Mouse (Mus musculus) stomach, postnatal 0 days (tissue): Measurements from ENCODE around the gene Trpd52l3. TPM values are rescaled to one million over a fixed set of nuclear protein-coding genes. Genes with fewer than 3 reads are reported as not detected.

Experiments used
- ATAC-seq: fragments of 200-750 bp; cut with Nextera tagmentation; 2 replicates; pipeline ENCODE4 v1.8.0; 2017; ENCODE audit not compliant: low FRiP score, low TSS enrichment
- DNase-seq: peaks from one replicate; pipeline ENCODE4 v3.0.0-alpha.2; 2016; ENCODE audit warnings: low spot score
- H3K27ac ChIP-seq: fragments of 300-500 bp; sonication (generic); replicated peaks from 2 replicates; pipeline ENCODE4 v1.5.1; 2014; ENCODE audit warnings: mild to moderate bottlenecking, control low read depth
- H3K27me3 ChIP-seq: fragments of 300-500 bp; sonication (generic); 2 replicates; pipeline ENCODE4 v1.6.1; 2014; ENCODE audit warnings: low read length; ENCODE audit not compliant: control insufficient read depth, insufficient read depth
- H3K36me3 ChIP-seq: fragments of 300-500 bp; sonication (generic); 2 replicates; pipeline ENCODE4 v1.6.1; 2014; ENCODE audit warnings: low read length, mixed read lengths; ENCODE audit not compliant: control insufficient read depth, insufficient read depth
- H3K4me1 ChIP-seq: fragments of 300-500 bp; sonication (generic); replicated peaks from 2 replicates; pipeline ENCODE4 v1.6.1; 2014; ENCODE audit warnings: antibody characterized with exemption; ENCODE audit not compliant: control insufficient read depth, insufficient read depth
- H3K4me2 ChIP-seq: fragments of 300-500 bp; sonication (generic); replicated peaks from 2 replicates; pipeline ENCODE4 v1.6.1; 2014; ENCODE audit warnings: low read depth, mild to moderate bottlenecking, control low read depth, moderate library complexity
- H3K4me3 ChIP-seq: fragments of 300-500 bp; sonication (generic); 2 replicates; pipeline ENCODE4 v1.5.1; 2014; ENCODE audit warnings: low read depth, low read length, control low read depth
- H3K9ac ChIP-seq: fragments of 300-500 bp; sonication (generic); 2 replicates; pipeline ENCODE4 v1.6.1; 2014; ENCODE audit warnings: mild to moderate bottlenecking, low read length, control low read depth, mixed read lengths
- H3K9me3 ChIP-seq: fragments of 300-500 bp; sonication (generic); 2 replicates; pipeline ENCODE4 v1.6.1; 2016; ENCODE audit warnings: low read length; ENCODE audit not compliant: control insufficient read depth
- CTCF ChIP-seq: IDR thresholded peaks from 2 replicates; pipeline ENCODE4 v1.5.1; 2016; ENCODE audit warnings: antibody characterized with exemption, low read depth, mild to moderate bottlenecking, moderate library complexity
- EP300 ChIP-seq: optimal IDR thresholded peaks from 2 replicates; pipeline ENCODE3; 2016; ENCODE audit warnings: antibody characterized with exemption
- WGBS: fragments of 180-500 bp; shearing (Covaris S2); extraction: QIAGEN DNeasy Blood & Tissue Kit; methylation state at CpG from one replicate; pipeline ENCODE4 v1.1.7; 2014; 5-methylcytosine and 5-hydroxymethylcytosine counted together
- polyA plus RNA-seq: library from polyadenylated mRNA; unstranded; fragments of >200 nt; fragmentation: Nextera tagmentation; extraction: Ambion mirVana; gene quantifications from 2 replicates; pipeline ENCODE4 v1.2.1, GENCODE M21; 2015

Gene Trpd52l3
- polyA plus RNA-seq, 1 experiment from 2014 or later = not detected

GRCm38 (mm10) chr19:30050584-30050983 lies 47.0 kb downstream of the Trpd52l3 start:
- no peaks in the 10 kb centered on the region for H3K36me3 ChIP-seq
- no peak overlapping the region for H3K4me2 ChIP-seq
- WGBS = 80% methylated on average over 2 of the region's 2 CpGs
- no peak overlapping the region for H3K4me3 ChIP-seq
- no peaks in the 10 kb centered on the region for H3K27me3 ChIP-seq
- TF ChIP-seq EP300 (no peak), CTCF (no peak)
- ATAC-seq (no peak), DNase-seq (no peak)
- no peaks in the 10 kb centered on the region for H3K4me1 ChIP-seq
- no peak overlapping the region for H3K9ac ChIP-seq
- no peaks in the 10 kb centered on the region for H3K9me3 ChIP-seq
- H3K27ac ChIP-seq = no peak overlapping the region

DNA sequence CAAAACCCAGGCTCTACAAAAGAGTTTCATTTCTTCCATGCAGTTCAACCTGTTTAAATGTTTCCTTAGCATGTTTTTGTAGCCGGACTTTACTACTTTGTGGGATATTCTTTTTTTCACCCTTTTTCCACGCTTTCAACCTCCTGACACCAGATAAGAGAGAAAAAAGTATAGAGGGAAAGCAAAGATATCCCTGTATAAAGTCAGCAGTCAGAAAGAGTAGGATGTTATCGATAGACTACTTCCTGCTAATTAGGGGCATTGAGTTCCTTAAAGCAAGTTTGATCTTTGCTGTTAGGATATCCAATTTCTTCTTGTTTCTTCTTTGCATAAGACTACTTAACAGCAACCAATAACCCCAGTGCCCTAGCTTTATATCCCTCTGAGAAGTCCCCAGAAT lies 47.9 kb downstream of the Trpd52l3 start:
- DNase-seq (no peak), ATAC-seq (no peak)
- Histone ChIP-seq H3K4me3 (no peak overlapping the region), H3K4me1 (no peaks in the 10 kb centered on the region), H3K27me3 (no peaks in the 10 kb centered on the region), H3K36me3 (no peaks in the 10 kb centered on the region), H3K9ac (no peak overlapping the region), H3K9me3 (no peaks in the 10 kb centered on the region), H3K4me2 (no peak overlapping the region), H3K27ac (no peak overlapping the region)
- no peak for TF ChIP-seq EP300
- TF ChIP-seq CTCF = no peak
- 85% methylated on average over 3 of the region's 3 CpGs for WGBS

DNA sequence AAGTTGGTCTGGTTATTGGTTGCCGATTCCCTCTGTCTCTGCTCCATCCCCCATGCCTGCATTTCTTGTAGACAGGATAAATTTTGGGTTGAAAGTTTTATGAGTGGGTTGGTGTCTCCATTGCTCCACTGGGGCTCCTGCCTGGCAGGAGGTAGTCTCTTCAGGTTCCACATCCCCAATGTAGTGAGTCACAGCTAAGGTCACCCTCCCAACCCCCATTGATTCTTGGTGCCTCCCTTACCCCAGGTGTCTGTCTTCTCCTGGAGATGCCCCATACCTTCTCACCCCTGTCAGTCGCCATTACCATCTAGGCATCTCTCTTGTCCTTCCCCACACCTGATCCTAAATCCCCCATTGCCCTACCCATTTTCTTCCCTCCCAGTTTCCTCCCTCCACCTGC lies 50.6 kb downstream of the Trpd52l3 start:
- Histone ChIP-seq H3K36me3 (no peaks in the 10 kb centered on the region), H3K4me2 (no peak overlapping the region), H3K27ac (no peak overlapping the region), H3K27me3 (no peaks in the 10 kb centered on the region), H3K9ac (no peak overlapping the region), H3K4me3 (no peak overlapping the region), H3K9me3 (no peaks in the 10 kb centered on the region), H3K4me1 (no peaks in the 10 kb centered on the region)
- ATAC-seq (no peak), DNase-seq (no peak)
- 88% methylated on average over 2 of the region's 2 CpGs for WGBS
- TF ChIP-seq EP300 (no peak), CTCF (no peak)

Other genes starting within 250 kb of the Trpd52l3 start
- gene 9930021J03Rik, start 197.8 kb upstream of the Trpd52l3 start, polyA plus RNA-seq = 2.8 and 3.0 TPM in 2 replicates
- 7.4 and 7.8 TPM in 2 replicates for gene Ranbp6, start 190.8 kb upstream of the Trpd52l3 start, polyA plus RNA-seq
- 54.4 and 63.6 TPM in 2 replicates for gene Il33, start 78.7 kb upstream of the Trpd52l3 start, polyA plus RNA-seq
- gene Uhrf2, start 26.7 kb downstream of the Trpd52l3 start, polyA plus RNA-seq = 23.4 and 26.5 TPM in 2 replicates
- gene Gldc, start 171.6 kb downstream of the Trpd52l3 start, polyA plus RNA-seq = 18.3 and 19.0 TPM in 2 replicates
- 0.18 and 0.25 TPM in 2 replicates for gene Mbl2, start 229.2 kb downstream of the Trpd52l3 start, polyA plus RNA-seq